Mouse (Mus musculus) large intestine, adult 2 months (tissue): ENCODE data around the gene Rtel1. TPM values are rescaled to one million over a fixed set of nuclear protein-coding genes. Genes with fewer than 3 reads are reported as not detected.
A peak's percentile ranks its signal among the peaks of the same experiment; 100 is the strongest.

Experiments
- DNase-seq: peaks from one replicate; pipeline ENCODE4 v3.0.0-alpha.2; 2012; ENCODE audit warnings: low read depth, low spot score
- WGBS: fragments of 180-500 bp; shearing (Covaris S2); methylation state at CpG from one replicate; pipeline ENCODE4 v1.1.7; 2018; 5-methylcytosine and 5-hydroxymethylcytosine counted together
- polyA plus RNA-seq: library from polyadenylated mRNA; depleted of rRNA; stranded (reverse); fragments of >200 nt; gene quantifications from 2 replicates; pipeline ENCODE4 v1.2.3, GENCODE M21; 2012

The Rtel1 gene
- polyA plus RNA-seq, 1 experiment = 39.6 TPM

- 7% methylated on average over 7 of the region's 7 CpGs for WGBS
- no peak for DNase-seq
Measured at GRCm38 (mm10) chr2:181320103-181320499, 562 bp downstream of the Rtel1 start.

- 86% methylated on average over 5 of the region's 5 CpGs for WGBS
- DNase-seq = no peak
Measured at GRCm38 (mm10) chr2:181322136-181322535, 2.6 kb downstream of the Rtel1 start.

GRCm38 (mm10) chr2:181326098-181326497, 6.6 kb downstream of the Rtel1 start:
- WGBS = 95% methylated on average over 2 of the region's 2 CpGs
- DNase-seq = no peak

GRCm38 (mm10) chr2:181332542-181332941, 13.0 kb downstream of the Rtel1 start:
- no peak for DNase-seq

- DNase-seq = peak; percentile 32
- WGBS = 56% methylated on average over 3 of the region's 3 CpGs
Measured at GRCm38 (mm10) chr2:181334023-181334422, 14.5 kb downstream of the Rtel1 start.

GRCm38 (mm10) chr2:181340426-181340825, 20.9 kb downstream of the Rtel1 start:
- DNase-seq = no peak
- 90% methylated on average over 4 of the region's 4 CpGs for WGBS

GRCm38 (mm10) chr2:181342766-181343165, 23.2 kb downstream of the Rtel1 start:
- 94% methylated on average over 6 of the region's 6 CpGs for WGBS
- DNase-seq = no peak

- DNase-seq = no peak
- whole genome bisulfite sequencing = 86% methylated on average over 3 of the region's 3 CpGs
Measured at GRCm38 (mm10) chr2:181356780-181357179, 37.2 kb downstream of the Rtel1 start.

- no peak for DNase-seq
- WGBS = 80% methylated on average over 3 of the region's 3 CpGs
Measured at GRCm38 (mm10) chr2:181363946-181364345, 44.4 kb downstream of the Rtel1 start.

GRCm38 (mm10) chr2:181364487-181364859, 44.9 kb downstream of the Rtel1 start:
- 4% methylated on average over 14 of the region's 14 CpGs for WGBS
- no peak for DNase-seq

GRCm38 (mm10) chr2:181364860-181365596, 45.5 kb downstream of the Rtel1 start, which contains the start of the genes Zgpat and Arfrp1:
Gene Zgpat (plus strand): TSS chr2:181364928.
Gene Arfrp1 (minus strand): TSS chr2:181365404.
- WGBS = under 1% methylated on average over 71 of the region's 71 CpGs
- peak; percentile 70 for DNase-seq

GRCm38 (mm10) chr2:181365655-181366075, 46.1 kb downstream of the Rtel1 start:
- DNase-seq = peak; percentile 13
- under 1% methylated on average over 20 of the region's 20 CpGs for WGBS

- 91% methylated on average over 5 of the region's 5 CpGs for WGBS
- no peak for DNase-seq
Measured at GRCm38 (mm10) chr2:181370001-181370400, 50.5 kb downstream of the Rtel1 start.

GRCm38 (mm10) chr2:181375787-181376186, 56.2 kb downstream of the Rtel1 start:
- WGBS = 82% methylated on average over 2 of the region's 2 CpGs
- peak; percentile 16 for DNase-seq

- WGBS = 41% methylated on average over 2 of the region's 2 CpGs
- DNase-seq = no peak
Measured at GRCm38 (mm10) chr2:181377230-181377629, 57.7 kb downstream of the Rtel1 start.

GRCm38 (mm10) chr2:181378701-181379100, 59.2 kb downstream of the Rtel1 start:
- no peak for DNase-seq
- 89% methylated on average over 5 of the region's 5 CpGs for WGBS

- 92% methylated on average over 12 of the region's 12 CpGs for WGBS
- no peak for DNase-seq
Measured at GRCm38 (mm10) chr2:181379778-181380177, 60.2 kb downstream of the Rtel1 start, which contains the start of gene Lime1. Gene Lime1 (plus strand): TSS chr2:181380078.

- no peak for DNase-seq
- WGBS = 80% methylated on average over 5 of the region's 5 CpGs
Measured at GRCm38 (mm10) chr2:181380251-181380650, 60.7 kb downstream of the Rtel1 start.

GRCm38 (mm10) chr2:181381107-181381506, 61.6 kb downstream of the Rtel1 start:
- DNase-seq = no peak
- WGBS = 76% methylated on average over 5 of the region's 5 CpGs

- no peak for DNase-seq
- WGBS = 89% methylated on average over 6 of the region's 6 CpGs
Measured at GRCm38 (mm10) chr2:181381631-181382306, 62.2 kb downstream of the Rtel1 start.

GRCm38 (mm10) chr2:181384463-181384862, 64.9 kb downstream of the Rtel1 start:
- WGBS = 81% methylated on average over 7 of the region's 7 CpGs
- no peak for DNase-seq
